Mouse (Mus musculus) A20 (cell line): ENCODE data around the gene Ifitm5.

Source experiments
- DNase-seq: peaks from one replicate; pipeline ENCODE4 v3.0.0-alpha.2; 2011; ENCODE audit warnings: low read depth, low spot score

Ifitm5 gene

DNA sequence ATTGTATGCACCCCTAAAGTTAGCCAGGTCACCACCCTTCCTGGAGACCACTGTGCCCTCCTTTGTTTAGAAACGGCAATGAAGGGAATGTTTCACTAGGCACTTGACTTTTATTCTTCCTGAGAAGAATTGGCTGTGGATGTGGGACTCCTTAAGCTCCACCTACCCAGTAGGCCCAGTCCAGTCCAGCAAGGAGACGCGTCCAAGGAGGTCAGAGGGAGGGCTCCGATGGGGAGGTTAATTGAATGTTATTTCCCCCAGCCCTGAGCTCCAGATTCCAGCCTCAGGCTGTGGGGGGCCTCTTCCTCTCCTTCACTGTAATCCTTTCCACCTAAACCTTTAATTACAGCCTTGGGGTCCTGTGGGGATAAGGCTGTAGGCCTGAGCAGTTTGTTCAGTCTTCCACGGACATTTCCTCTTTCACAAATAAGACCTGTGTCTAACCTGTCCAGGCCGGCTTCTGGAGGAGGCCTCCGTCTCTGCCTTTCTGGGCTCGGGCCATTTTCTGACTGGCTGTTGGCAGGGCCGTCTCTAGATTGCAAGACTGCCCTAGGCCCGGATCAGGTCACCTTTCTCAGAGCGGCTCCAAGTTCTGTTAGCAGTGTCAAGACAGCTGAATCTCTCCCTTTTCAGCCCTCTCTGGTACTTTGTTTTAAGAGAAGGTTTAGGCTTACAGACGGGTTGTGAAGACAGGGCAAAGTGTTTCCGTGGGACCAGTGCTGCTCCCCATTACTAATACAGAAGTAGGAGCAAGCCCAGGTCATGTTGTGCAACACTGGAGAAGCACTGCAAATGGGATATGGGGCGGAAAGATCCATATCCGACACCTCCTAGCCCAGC is 47.8 kb downstream of the Ifitm5 start:
- no peak for DNase-seq

DNA sequence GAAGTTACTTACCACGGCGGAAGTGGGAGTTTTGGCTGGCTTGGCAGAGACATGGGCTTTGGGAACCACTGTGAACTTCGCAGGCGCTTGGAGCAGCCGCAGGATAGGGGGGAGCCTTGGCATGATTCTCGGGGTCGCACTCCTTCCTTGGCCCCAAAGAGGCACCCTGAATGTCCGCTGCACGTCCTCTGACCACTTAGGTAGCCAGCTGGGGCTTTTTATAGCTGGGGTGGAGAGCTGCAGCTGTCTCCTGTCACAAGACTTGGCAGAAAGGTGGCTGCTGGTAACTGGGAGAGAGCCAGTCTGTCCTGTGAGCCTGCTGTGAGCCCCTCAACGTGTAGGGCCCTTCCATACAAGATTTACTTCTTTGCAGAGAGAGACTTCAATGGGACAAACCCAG is 49.9 kb downstream of the Ifitm5 start, which contains the start of gene Cox8b:
Cox8b (minus strand) TSS at position 227 of the 400 bp plus-strand sequence.
- no peak for DNase-seq

DNA sequence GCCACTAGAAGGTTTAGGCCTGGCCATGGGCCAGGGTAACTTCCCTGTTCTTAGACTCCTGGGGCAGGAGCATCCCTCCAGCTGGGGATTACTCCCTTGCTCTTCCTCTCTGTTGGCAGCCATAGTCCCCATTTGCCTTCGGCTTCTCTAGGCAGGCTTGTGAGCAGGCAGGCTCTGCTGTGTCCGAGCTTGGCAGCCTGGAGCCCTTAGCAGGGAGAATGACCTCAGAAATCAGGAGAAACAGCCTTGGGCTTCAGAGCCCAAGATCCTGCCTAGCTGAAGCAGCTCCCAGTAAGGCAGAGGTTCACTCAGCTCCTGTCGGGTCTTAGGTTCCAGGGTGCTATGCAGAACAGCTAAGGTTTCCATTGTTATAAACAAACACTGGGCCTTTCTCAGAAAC is 51.0 kb downstream of the Ifitm5 start:
- no peak for DNase-seq
